Mouse (Mus musculus) cortical plate, adult 2 months (tissue): ENCODE data around the gene Dand5. TPM values are rescaled to one million over a fixed set of nuclear protein-coding genes. Genes with fewer than 3 reads are reported as not detected.

Experiments
- H3K27ac ChIP-seq: fragments of 200-500 bp; 2 replicates; pipeline ENCODE4 v1.5.1; 2012; ENCODE audit warnings: low read length, control low read depth, inconsistent platforms; ENCODE audit not compliant: insufficient read depth
- H3K4me1 ChIP-seq: fragments of 200-500 bp; 2 replicates; pipeline ENCODE4 v1.6.1; 2011; ENCODE audit warnings: low read length; ENCODE audit not compliant: control insufficient read depth, insufficient read depth
- H3K4me3 ChIP-seq: fragments of 200-500 bp; 2 replicates; pipeline ENCODE4 v1.5.1; 2011; ENCODE audit warnings: mild to moderate bottlenecking, low read length, control low read depth; ENCODE audit not compliant: insufficient read depth
- CTCF ChIP-seq: fragments of 200-500 bp; IDR thresholded peaks from 2 replicates; pipeline ENCODE4 v1.5.1; 2011; ENCODE audit warnings: mild to moderate bottlenecking, control low read depth, low read length; ENCODE audit not compliant: insufficient read depth; ENCODE audit errors: extremely low read depth
- POLR2A ChIP-seq: fragments of 200-500 bp; IDR thresholded peaks from 2 replicates; pipeline ENCODE4 v1.6.1; 2011; ENCODE audit warnings: mild to moderate bottlenecking, low read length, control low read depth; ENCODE audit not compliant: insufficient read depth; ENCODE audit errors: extremely low read depth
- polyA plus RNA-seq: library from polyadenylated mRNA; depleted of rRNA; stranded (reverse); fragments of >200 nt; gene quantifications from 2 replicates; pipeline ENCODE4 v1.2.3, GENCODE M21; 2012; rRNA removed

Dand5 gene
- polyA plus RNA-seq, 1 experiment: 14.9 TPM

DNA sequence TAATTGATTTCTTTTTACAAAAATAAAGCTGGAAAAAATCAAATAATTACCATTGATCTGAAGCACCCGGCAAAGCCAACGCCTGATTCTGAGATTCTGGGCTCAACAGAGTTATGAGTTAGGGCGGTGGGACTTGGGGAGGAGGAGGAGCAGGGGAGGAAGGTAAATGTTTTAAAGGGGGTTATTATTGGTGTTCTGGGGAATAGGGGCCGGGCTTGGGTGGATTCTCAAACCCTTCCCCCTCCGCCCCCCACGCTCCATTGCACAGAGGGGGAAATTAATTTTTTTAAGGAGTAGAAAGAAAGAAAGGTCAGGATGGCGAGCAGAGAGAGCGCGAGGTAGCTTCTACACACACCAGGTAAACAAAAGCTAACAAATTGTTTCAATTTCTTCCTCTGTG is 49.3 kb downstream of the Dand5 start:
- peaks cover 6% of the 10 kb centered on the region for H3K4me1 ChIP-seq

DNA sequence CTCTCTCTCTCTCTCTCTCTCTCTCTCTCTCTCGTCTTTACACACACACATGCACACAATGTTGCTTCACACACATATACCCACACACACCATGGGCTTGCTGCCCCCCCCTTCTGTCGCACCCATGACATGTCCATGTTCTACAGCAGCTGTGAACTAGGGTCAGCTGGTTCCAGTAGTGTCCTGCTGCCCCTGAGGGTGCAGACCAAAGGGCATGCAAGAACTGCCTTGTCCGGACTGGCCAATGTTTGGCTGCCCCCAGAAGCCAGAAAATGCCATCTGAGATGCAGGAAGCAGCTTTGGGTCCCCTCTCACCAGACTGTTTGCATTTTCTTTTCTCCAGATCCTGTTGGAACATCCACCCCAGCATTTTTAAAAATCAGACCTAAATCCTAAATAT is 50.0 kb downstream of the Dand5 start:
- peak overlapping the region; percentile 98 for H3K27ac ChIP-seq
- peak overlapping the region; percentile 72 for H3K4me3 ChIP-seq
- H3K4me1 ChIP-seq: peaks cover 3% of the 10 kb centered on the region; the same call in 1 of the 2 replicates
- TF ChIP-seq CTCF (no peak), POLR2A (no peak)

More for the DNA sequence above, 49.3 kb downstream of the Dand5 start:
- TF ChIP-seq CTCF: no peak
- 0 out of 2 replicates have a peak, but pooled peaks have one; percentile 36 for TF ChIP-seq POLR2A
- Histone ChIP-seq H3K27ac (peak overlapping the region; percentile 98; the same call in 1 of the 2 replicates), H3K4me3 (peak overlapping the region; percentile 72)

DNA sequence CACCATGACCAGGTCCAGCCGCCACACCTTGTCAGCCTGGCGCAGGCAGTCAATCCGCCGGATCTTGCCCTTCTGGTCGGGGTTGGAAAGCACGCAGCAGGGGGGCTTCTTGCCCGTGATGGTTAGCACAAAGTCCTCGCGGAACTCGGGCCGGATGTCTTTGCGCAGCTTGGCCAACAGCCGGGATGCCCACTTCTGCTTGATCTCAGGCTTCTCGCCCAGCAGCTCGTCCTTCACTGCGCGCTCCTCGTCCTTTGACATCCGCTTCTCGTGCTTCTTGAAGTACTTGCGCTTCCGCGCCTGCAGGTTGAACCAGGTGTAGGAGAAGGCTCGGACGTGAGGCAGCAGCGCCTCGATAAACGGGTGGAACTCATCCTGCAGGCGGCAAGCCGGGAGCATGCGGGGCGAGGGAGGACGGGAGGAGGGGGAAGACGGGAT is 50.7 kb downstream of the Dand5 start:
- Histone ChIP-seq H3K4me1 (peaks cover 7% of the 10 kb centered on the region), H3K4me3 (peak overlapping the region; percentile 72), H3K27ac (peak overlapping the region; percentile 98)
- TF ChIP-seq POLR2A (no peak), CTCF (no peak)

DNA sequence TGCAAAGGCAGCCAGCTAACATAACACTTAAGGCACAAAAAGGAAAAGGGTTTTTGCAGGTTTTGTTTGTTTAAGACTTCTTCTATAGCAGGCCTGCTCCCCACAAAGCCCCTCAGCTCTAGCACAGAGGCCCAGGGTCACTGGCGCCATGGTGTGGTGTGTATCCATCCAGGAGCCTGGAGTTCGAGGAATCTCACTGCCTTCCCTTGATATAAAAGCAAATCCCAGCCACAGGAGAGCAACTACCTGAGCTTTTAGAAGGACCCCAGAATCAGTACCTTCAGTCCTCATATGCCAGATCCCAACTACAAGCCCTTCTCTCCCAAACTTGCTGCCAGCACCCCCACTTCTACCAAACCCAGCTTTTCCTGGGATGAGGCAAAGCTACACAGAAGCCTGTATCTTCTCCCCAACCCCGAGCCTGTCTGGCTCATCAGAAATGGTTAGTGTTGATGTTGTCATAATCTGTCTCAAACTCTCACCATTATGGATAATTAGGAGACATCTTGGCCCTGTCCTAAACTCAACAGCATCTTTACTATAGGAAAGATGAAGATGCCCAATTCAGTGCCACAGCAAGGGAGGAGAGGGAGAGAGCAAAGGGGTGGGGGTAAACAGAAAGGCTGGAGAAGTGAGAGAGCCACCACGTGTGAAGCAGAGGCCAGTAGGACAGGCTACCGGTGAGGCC is 51.5 kb downstream of the Dand5 start:
- peaks cover 12% of the 10 kb centered on the region for H3K4me1 ChIP-seq
- peak overlapping the region; percentile 98 for H3K27ac ChIP-seq
- no peak for TF ChIP-seq CTCF
- TF ChIP-seq POLR2A: no peak
- peak overlapping the region; percentile 72 for H3K4me3 ChIP-seq

DNA sequence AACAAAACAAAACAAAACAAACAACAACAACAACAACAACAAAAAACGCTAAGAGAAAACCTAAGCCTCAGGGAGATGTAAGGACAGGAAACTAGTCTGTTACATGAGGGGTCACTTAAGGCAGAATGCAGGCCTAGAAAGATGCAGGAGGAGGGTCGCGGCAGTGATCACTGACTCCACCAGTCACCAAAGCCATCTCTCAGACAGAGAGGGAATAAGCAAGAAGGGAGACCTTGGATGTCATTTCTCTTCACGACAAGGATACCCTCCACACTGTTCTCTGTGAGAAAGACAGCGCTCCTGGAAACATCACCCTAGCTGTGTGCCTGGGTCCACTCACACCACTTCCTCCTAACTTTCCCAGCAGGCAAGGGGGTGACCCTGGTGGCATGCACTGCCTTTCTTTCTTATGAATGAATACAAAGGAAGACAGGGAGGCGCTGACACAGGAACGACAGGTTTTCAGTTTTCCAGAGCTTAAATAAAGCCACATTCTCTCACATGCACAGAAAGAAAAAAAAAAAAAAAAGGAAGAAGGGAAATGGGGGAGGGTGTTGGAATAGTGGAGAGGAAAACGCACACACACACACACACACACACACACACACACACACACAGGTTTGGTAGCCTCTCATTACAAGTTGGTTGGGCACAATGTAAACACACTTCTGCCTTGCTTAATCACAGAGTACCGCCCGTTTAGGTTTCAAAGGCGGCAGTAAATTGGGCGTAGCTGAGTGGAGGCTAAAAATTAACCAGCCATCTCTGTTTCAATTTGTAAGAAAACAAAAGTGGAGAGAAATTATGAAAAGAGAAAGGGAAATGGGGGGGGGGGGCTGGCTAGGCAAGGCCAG is 52.3 kb downstream of the Dand5 start:
- TF ChIP-seq POLR2A (no peak), CTCF (no peak)
- peak overlapping the region; percentile 98 for H3K27ac ChIP-seq
- H3K4me1 ChIP-seq: peaks cover 15% of the 10 kb centered on the region
- H3K4me3 ChIP-seq: peak overlapping the region; percentile 72

DNA sequence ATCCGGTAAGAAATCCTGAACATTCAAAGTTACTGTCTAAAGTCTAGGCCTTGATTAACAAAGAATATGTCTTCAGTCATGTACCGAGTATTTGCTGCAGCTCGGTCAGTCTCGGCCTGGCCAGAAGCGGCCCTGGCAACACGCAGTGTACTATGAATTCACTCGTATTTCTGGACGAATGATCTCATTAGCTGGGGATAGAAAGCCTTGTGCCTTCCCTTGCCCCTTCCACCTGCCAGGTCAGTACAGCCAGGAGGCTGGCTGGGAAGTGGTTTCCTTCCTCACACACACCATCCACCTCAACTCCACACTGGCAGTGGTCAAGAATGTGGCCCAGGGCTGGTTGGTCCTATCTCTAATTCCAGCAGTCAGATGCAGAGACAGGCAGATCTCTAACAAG is 53.3 kb downstream of the Dand5 start:
- Histone ChIP-seq H3K4me3 (peak overlapping the region; percentile 72), H3K4me1 (peaks cover 17% of the 10 kb centered on the region), H3K27ac (peak overlapping the region; percentile 63)
- 0 out of 2 replicates have a peak, but pooled peaks have one; percentile 15 for TF ChIP-seq POLR2A
- no peak for TF ChIP-seq CTCF

DNA sequence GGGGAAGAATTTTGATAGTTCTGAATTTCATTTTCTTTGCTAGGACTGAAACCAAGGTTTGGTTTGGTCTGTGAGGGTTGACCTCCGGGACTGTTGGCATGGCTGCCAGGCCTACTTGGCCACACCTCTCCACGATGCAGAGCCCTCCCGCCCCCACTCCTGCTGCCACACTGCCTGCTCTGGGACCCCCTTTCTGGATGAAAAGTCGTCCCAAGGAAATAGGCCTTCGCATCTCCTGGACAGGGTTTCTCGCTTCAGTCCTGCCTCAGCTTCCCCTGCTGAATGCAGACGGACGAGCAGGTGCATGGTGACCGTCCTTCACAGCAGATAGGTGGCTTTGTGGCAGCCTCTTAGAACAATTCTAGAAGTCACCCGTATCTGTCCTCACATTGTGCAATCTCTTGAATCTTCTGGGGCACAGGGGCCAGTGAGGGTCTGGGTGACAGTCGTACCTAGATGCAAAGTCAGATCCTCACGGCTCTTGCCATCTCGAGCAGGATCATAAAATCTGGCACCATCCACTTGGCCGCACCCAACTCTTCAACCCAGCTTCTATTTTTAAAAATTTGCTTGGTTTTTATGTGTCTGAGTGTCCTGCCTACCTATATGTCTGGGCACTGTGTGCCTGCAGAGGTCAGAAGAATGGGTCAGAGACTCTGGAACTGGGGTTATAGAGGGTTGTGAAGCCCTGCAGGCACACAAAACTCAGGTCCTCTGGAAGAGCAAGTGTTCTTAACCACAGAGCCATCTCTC is 54.1 kb downstream of the Dand5 start:
- Histone ChIP-seq H3K4me1 (peaks cover 19% of the 10 kb centered on the region), H3K4me3 (peak overlapping the region; percentile 72), H3K27ac (peak overlapping the region; percentile 96)
- no peak for TF ChIP-seq CTCF
- TF ChIP-seq POLR2A: no peak

DNA sequence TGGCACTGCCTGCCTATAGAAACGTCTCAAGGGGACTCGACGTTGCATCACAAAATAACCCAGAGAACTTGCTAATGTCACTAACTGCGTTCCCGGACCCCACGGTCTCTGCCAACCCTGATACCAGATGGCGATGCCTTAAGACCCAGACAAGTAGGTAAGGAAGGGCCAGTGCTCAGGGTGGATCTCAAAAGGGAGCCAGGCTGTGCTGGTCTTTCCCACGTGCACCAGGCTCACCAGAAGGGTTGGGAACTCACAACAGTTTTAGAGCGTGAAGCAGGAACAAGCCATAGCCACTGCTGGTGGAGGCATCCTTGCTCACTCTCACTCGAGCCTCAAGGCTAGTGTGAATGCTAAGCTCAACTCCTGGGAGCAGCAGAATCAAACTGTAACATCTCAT is 55.4 kb downstream of the Dand5 start:
- no peak for TF ChIP-seq CTCF
- TF ChIP-seq POLR2A: peak; percentile 27; the same call in 1 of the 2 replicates
- peaks cover 19% of the 10 kb centered on the region for H3K4me1 ChIP-seq
- peak overlapping the region; percentile 30; the same call in 1 of the 2 replicates for H3K4me3 ChIP-seq
- peak overlapping the region; percentile 96 for H3K27ac ChIP-seq

DNA sequence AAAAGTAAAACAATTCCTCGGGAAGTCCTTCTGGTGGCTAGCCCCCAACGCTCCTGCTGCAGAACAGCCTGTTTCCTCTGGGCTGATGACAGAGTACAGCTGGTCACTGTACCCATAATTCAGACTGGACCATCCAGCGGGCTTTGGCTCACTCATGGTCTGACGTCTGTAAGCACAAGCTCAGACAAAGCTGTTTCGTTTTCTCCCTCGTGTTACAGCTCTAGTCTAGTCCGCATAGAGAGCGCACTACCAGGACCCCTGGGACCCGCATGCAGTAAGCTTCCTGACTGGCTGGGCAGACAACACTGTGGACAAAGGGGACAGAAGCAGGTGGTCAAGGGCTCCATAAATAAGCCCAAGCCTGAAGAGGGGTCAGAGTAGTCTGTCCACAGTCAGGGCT is 56.2 kb downstream of the Dand5 start:
- Histone ChIP-seq H3K4me1 (peaks cover 20% of the 10 kb centered on the region), H3K4me3 (no peak overlapping the region; the same call in 1 of the 2 replicates), H3K27ac (peak overlapping the region; percentile 96)
- TF ChIP-seq POLR2A (no peak), CTCF (no peak)

DNA sequence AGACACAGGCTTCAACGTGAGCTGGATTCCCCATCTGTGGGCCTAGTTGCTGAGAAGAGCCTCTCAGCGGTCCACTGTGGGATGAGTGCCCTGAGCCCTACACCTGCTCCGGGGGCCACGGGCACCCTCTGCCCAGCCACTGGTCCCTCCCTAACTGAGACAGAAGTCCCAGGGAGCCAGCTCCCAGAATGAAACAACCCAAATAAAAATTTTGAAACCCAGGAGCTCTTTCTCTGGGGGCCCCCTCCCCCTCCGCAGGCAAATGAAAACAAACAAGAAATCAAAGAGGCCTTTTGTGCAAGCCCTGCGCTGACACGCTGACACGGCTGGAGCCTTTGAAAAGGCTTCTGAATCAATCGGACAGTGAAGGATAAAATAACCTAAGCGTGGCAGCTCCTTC is 57.0 kb downstream of the Dand5 start:
- Histone ChIP-seq H3K4me1 (peaks cover 22% of the 10 kb centered on the region), H3K27ac (peak overlapping the region; percentile 96), H3K4me3 (peak overlapping the region; percentile 6)
- TF ChIP-seq POLR2A (no peak), CTCF (no peak)

Other genes with a start within 250 kb of the Dand5 start
- 9.6 and 13.4 TPM in 2 replicates for gene Ier2, start 160.0 kb downstream of the Dand5 start, polyA plus RNA-seq
- 145 and 185 TPM in 2 replicates for gene Trmt1, start 136.5 kb downstream of the Dand5 start, polyA plus RNA-seq
- gene Nacc1, start 135.0 kb downstream of the Dand5 start, polyA plus RNA-seq: 86.5 and 86.7 TPM in 2 replicates
- gene Lyl1, start 121.4 kb downstream of the Dand5 start, polyA plus RNA-seq: 3.3 and 3.4 TPM in 2 replicates
- gene G430095P16Rik, start 99.8 kb downstream of the Dand5 start, polyA plus RNA-seq: 0.30 and 0.42 TPM in 2 replicates
- gene Nfix, start 22.5 kb downstream of the Dand5 start, polyA plus RNA-seq: 82.8 and 89.1 TPM in 2 replicates
- 26.0 and 31.2 TPM in 2 replicates for gene Gadd45gip1, start 8.7 kb upstream of the Dand5 start, polyA plus RNA-seq
- 84.7 and 85.9 TPM in 2 replicates for gene Rad23a, start 17.8 kb upstream of the Dand5 start, polyA plus RNA-seq
- gene Calr, start 24.1 kb upstream of the Dand5 start, polyA plus RNA-seq: 437 and 467 TPM in 2 replicates
- gene Farsa, start 34.2 kb upstream of the Dand5 start, polyA plus RNA-seq: 58.7 and 60.4 TPM in 2 replicates
- 3.7 and 4.2 TPM in 2 replicates for gene Syce2, start 49.3 kb upstream of the Dand5 start, polyA plus RNA-seq
- gene Gcdh, start 71.1 kb upstream of the Dand5 start, polyA plus RNA-seq: 81.5 and 91.9 TPM in 2 replicates
- 0.23 and 0.35 TPM in 2 replicates for gene Klf1, start 79.1 kb upstream of the Dand5 start, polyA plus RNA-seq
- gene Dnase2a, start 85.7 kb upstream of the Dand5 start, polyA plus RNA-seq: 6.1 and 6.7 TPM in 2 replicates
- gene Mast1, start 114.5 kb upstream of the Dand5 start, polyA plus RNA-seq: 76.0 and 79.7 TPM in 2 replicates
- 6.0 and 6.1 TPM in 2 replicates for gene Rtbdn, start 124.2 kb upstream of the Dand5 start, polyA plus RNA-seq
- gene Gm49661, start 146.6 kb upstream of the Dand5 start, polyA plus RNA-seq: not detected in 2 replicates
- gene Prdx2, start 146.8 kb upstream of the Dand5 start, polyA plus RNA-seq: 287 TPM in 2 replicates
- gene Rnaseh2a, start 146.9 kb upstream of the Dand5 start, polyA plus RNA-seq: 37.3 and 37.7 TPM in 2 replicates
- 57.5 and 81.7 TPM in 2 replicates for gene Junb, start 155.9 kb upstream of the Dand5 start, polyA plus RNA-seq
- gene Hook2, start 167.8 kb upstream of the Dand5 start, polyA plus RNA-seq: 15.6 and 19.2 TPM in 2 replicates
- not detected in 2 replicates for gene Best2, start 191.7 kb upstream of the Dand5 start, polyA plus RNA-seq
- 267 and 268 TPM in 2 replicates for gene Asna1, start 202.5 kb upstream of the Dand5 start, polyA plus RNA-seq
- gene Trir, start 204.0 kb upstream of the Dand5 start, polyA plus RNA-seq: 118 and 119 TPM in 2 replicates
- gene Tnpo2, start 214.1 kb upstream of the Dand5 start, polyA plus RNA-seq: 110 and 112 TPM in 2 replicates
- 45.1 and 45.8 TPM in 2 replicates for gene Fbxw9, start 237.2 kb upstream of the Dand5 start, polyA plus RNA-seq
- gene Gm5741, start 245.2 kb upstream of the Dand5 start, polyA plus RNA-seq: not detected in 2 replicates
- gene Dhps, start 248.9 kb upstream of the Dand5 start, polyA plus RNA-seq: 70.6 and 74.6 TPM in 2 replicates